Mouse (Mus musculus) liver, embryonic 15.5 days (tissue): ENCODE measurements around the gene Cope. TPM values are rescaled to one million over a fixed set of nuclear protein-coding genes. Genes with fewer than 3 reads are reported as not detected.

Source experiments
- ATAC-seq: fragments of 200-750 bp; cut with Nextera tagmentation; 2 replicates; pipeline ENCODE4 v1.8.0; 2017; ENCODE audit warnings: moderate number of reproducible peaks, mild to moderate bottlenecking, moderate library complexity; ENCODE audit not compliant: insufficient read depth
- H3K27ac ChIP-seq: fragments of 300-500 bp; sonication (generic); replicated peaks from 2 replicates; pipeline ENCODE4 v1.5.1; 2015; ENCODE audit warnings: mild to moderate bottlenecking, inconsistent platforms
- H3K27me3 ChIP-seq: fragments of 300-500 bp; sonication (generic); 2 replicates; pipeline ENCODE4 v1.6.1; 2015; ENCODE audit warnings: mild to moderate bottlenecking, inconsistent platforms
- H3K36me3 ChIP-seq: fragments of 300-500 bp; sonication (generic); replicated peaks from 2 replicates; pipeline ENCODE4 v1.6.1; 2015; ENCODE audit warnings: moderate library complexity, mild to moderate bottlenecking, inconsistent platforms
- H3K4me1 ChIP-seq: fragments of 300-500 bp; sonication (generic); replicated peaks from 2 replicates; pipeline ENCODE4 v1.6.1; 2015; ENCODE audit warnings: inconsistent platforms
- H3K4me2 ChIP-seq: fragments of 300-500 bp; sonication (generic); 2 replicates; pipeline ENCODE4 v1.6.1; 2015; ENCODE audit warnings: moderate library complexity, mild to moderate bottlenecking, inconsistent platforms
- H3K4me3 ChIP-seq: fragments of 300-500 bp; sonication (generic); replicated peaks from 2 replicates; pipeline ENCODE4 v1.5.1; 2015; ENCODE audit warnings: mild to moderate bottlenecking, inconsistent platforms
- H3K9ac ChIP-seq: fragments of 300-500 bp; sonication (generic); 2 replicates; pipeline ENCODE4 v1.6.1; 2015; ENCODE audit warnings: moderate library complexity, mild to moderate bottlenecking, inconsistent platforms
- H3K9me3 ChIP-seq: fragments of 300-500 bp; sonication (generic); replicated peaks from 2 replicates; pipeline ENCODE4 v1.6.1; 2016; ENCODE audit warnings: inconsistent platforms
- WGBS: fragments of 180-500 bp; shearing (Covaris S2); methylation state at CpG from one replicate; pipeline ENCODE4 v1.1.7; 2015; ENCODE audit warnings: mixed read lengths; ENCODE audit not compliant: insufficient replicate concordance; 5-methylcytosine and 5-hydroxymethylcytosine counted together
- polyA plus RNA-seq: library from polyadenylated mRNA; unstranded; fragments of >200 nt; fragmentation: Nextera tagmentation; extraction: Ambion mirVana; gene quantifications from 2 replicates; pipeline ENCODE4 v1.2.1, GENCODE M21; 2015

Cope gene
- polyA plus RNA-seq, 1 experiment from 2014 or later: 190 TPM

- Histone ChIP-seq H3K27me3 (peaks cover 14% of the 10 kb centered on the region), H3K9ac (no peak overlapping the region), H3K9me3 (0 out of 2 replicates have a peak, but pooled peaks cover 3% of the 10 kb centered on the region), H3K4me3 (no peak overlapping the region; the same call in 1 of the 2 replicates), H3K4me1 (peaks cover 49% of the 10 kb centered on the region), H3K4me2 (peak overlapping the region; percentile 27; the same call in 1 of the 2 replicates), H3K36me3 (peaks cover 54% of the 10 kb centered on the region), H3K27ac (no peak overlapping the region)
- peak; percentile 25; the same call in 1 of the 2 replicates for ATAC-seq
- 52% methylated on average over 53 of the region's 53 CpGs for WGBS
Observed at GRCm38 (mm10) chr8:70330741-70331364, 28.5 kb downstream of the Cope start.

GRCm38 (mm10) chr8:70331526-70331925 is 29.2 kb downstream of the Cope start:
- Histone ChIP-seq H3K4me1 (peaks cover 49% of the 10 kb centered on the region), H3K4me3 (no peak overlapping the region), H3K4me2 (no peak overlapping the region), H3K27me3 (peaks cover 14% of the 10 kb centered on the region), H3K9me3 (0 out of 2 replicates have a peak, but pooled peaks cover 3% of the 10 kb centered on the region), H3K36me3 (peaks cover 61% of the 10 kb centered on the region), H3K27ac (no peak overlapping the region), H3K9ac (no peak overlapping the region)
- 89% methylated on average over 19 of the region's 19 CpGs for WGBS
- no peak for ATAC-seq

- Histone ChIP-seq H3K4me2 (no peak overlapping the region), H3K36me3 (peaks cover 69% of the 10 kb centered on the region), H3K9me3 (0 out of 2 replicates have a peak, but pooled peaks cover 2% of the 10 kb centered on the region), H3K4me3 (no peak overlapping the region), H3K9ac (no peak overlapping the region), H3K27ac (no peak overlapping the region), H3K27me3 (peaks cover 14% of the 10 kb centered on the region), H3K4me1 (peaks cover 46% of the 10 kb centered on the region)
- WGBS: 48% methylated on average over 41 of the region's 41 CpGs
- no peak for ATAC-seq
Observed at GRCm38 (mm10) chr8:70332070-70332877, 30.0 kb downstream of the Cope start.

DNA sequence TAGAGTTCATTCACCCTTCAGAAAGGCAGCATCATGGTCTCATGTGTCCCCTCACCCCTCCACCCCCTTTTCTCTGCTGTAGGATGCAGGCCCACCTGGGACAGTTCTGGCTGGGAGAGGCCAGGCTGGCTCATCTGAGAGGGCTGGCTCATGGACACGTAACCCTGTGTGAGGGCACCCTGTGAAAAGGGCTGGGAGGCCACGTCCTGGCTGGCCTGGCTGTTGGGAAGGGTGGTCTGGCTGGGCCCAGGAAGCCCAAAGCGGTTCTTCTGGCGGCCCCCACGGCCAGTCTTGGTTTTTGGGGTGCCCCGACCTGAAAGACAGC is 30.5 kb downstream of the Cope start:
- WGBS: 86% methylated on average over 6 of the region's 6 CpGs

GRCm38 (mm10) chr8:70338931-70339330 is 36.6 kb downstream of the Cope start:
- Histone ChIP-seq H3K4me1 (peaks cover 2% of the 10 kb centered on the region; the same call in 1 of the 2 replicates), H3K9ac (no peak overlapping the region), H3K27me3 (no peaks in the 10 kb centered on the region), H3K36me3 (peaks cover 100% of the 10 kb centered on the region), H3K9me3 (no peaks in the 10 kb centered on the region), H3K27ac (no peak overlapping the region), H3K4me3 (no peak overlapping the region), H3K4me2 (no peak overlapping the region)
- ATAC-seq: no peak
- 87% methylated on average over 7 of the region's 7 CpGs for WGBS

More for the DNA sequence above, 30.5 kb downstream of the Cope start:
- Histone ChIP-seq H3K9me3 (no peaks in the 10 kb centered on the region), H3K9ac (no peak overlapping the region), H3K36me3 (peaks cover 74% of the 10 kb centered on the region), H3K4me3 (no peak overlapping the region), H3K27me3 (peaks cover 14% of the 10 kb centered on the region), H3K27ac (no peak overlapping the region), H3K4me1 (peaks cover 41% of the 10 kb centered on the region), H3K4me2 (no peak overlapping the region)
- no peak for ATAC-seq

DNA sequence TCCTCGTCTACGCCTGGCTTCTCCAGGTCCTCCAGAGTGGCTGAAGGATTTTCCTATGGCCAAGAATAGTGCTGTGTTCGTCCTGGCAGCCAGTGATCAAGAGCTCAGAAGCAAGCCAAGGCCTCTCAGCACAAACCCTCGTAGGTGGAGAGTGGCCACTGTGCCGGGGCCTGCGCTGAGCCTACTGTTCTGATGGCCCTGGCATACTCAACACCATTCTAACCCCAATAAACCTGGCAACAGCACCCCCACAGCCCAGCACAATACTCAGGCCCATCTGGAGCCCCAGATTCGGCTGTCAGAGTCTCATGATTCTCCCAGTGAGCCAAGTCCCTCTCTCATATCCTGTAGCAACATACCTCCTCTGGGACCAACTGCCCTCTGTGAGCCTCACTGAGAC is 38.3 kb downstream of the Cope start:
- Histone ChIP-seq H3K4me2 (no peak overlapping the region), H3K36me3 (peaks cover 90% of the 10 kb centered on the region), H3K4me1 (peaks cover 18% of the 10 kb centered on the region), H3K9me3 (no peaks in the 10 kb centered on the region), H3K27me3 (no peaks in the 10 kb centered on the region), H3K4me3 (no peak overlapping the region), H3K9ac (no peak overlapping the region), H3K27ac (no peak overlapping the region)
- 91% methylated on average over 7 of the region's 7 CpGs for WGBS
- no peak for ATAC-seq

- 79% methylated on average over 14 of the region's 14 CpGs for WGBS
- Histone ChIP-seq H3K36me3 (peaks cover 90% of the 10 kb centered on the region), H3K4me3 (no peak overlapping the region), H3K27ac (no peak overlapping the region), H3K9me3 (no peaks in the 10 kb centered on the region), H3K4me2 (no peak overlapping the region), H3K4me1 (peaks cover 30% of the 10 kb centered on the region), H3K27me3 (no peaks in the 10 kb centered on the region), H3K9ac (no peak overlapping the region)
- no peak for ATAC-seq
Observed at GRCm38 (mm10) chr8:70342007-70342406, 39.7 kb downstream of the Cope start.

DNA sequence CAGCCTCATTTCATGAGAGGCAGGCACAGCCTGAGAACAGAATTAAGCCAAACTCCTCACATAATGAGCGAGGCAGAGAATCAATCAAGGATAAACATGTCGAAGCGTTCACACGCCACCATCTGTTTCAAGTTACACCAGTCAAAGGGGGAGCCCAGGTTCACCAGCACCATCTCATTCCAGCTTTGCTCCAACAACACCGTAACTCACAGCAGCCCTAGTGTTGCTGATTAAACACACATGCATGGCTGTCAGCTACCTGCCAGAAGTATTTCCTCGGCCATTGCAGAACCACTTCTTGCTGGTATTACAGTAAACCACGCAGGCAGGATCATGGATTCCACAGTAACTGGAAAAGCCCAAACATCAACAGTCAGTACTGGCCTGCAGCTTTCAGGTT is 40.8 kb downstream of the Cope start:
- no peaks in the 10 kb centered on the region for H3K9me3 ChIP-seq
- no peak overlapping the region for H3K4me3 ChIP-seq
- 86% methylated on average over 7 of the region's 7 CpGs for WGBS
- peaks cover 40% of the 10 kb centered on the region for H3K4me1 ChIP-seq
- ATAC-seq: no peak
- H3K27ac ChIP-seq: no peak overlapping the region
- H3K36me3 ChIP-seq: peaks cover 90% of the 10 kb centered on the region
- no peak overlapping the region for H3K4me2 ChIP-seq
- no peaks in the 10 kb centered on the region for H3K27me3 ChIP-seq
- no peak overlapping the region for H3K9ac ChIP-seq

DNA sequence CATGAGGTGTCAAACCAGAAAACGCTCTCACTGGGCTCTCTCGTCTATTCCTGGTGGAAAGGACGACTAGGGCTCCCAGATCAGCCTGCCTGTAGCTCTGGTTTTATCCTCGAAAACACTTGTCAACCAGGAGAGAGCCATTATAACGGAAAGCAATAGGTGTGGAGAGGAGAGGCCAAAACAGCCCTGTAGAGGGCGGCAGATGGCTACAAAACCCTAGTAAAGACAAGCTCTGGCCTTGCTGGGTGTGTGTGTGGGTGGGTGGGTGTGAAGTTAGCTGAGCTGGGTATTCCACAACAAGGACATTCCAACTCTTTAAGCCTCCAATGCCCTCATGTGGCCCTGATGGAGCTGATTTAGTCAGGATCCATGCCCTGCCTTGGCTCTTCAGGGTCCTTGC is 41.4 kb downstream of the Cope start:
- no peaks in the 10 kb centered on the region for H3K9me3 ChIP-seq
- H3K27ac ChIP-seq: no peak overlapping the region
- ATAC-seq: no peak

DNA sequence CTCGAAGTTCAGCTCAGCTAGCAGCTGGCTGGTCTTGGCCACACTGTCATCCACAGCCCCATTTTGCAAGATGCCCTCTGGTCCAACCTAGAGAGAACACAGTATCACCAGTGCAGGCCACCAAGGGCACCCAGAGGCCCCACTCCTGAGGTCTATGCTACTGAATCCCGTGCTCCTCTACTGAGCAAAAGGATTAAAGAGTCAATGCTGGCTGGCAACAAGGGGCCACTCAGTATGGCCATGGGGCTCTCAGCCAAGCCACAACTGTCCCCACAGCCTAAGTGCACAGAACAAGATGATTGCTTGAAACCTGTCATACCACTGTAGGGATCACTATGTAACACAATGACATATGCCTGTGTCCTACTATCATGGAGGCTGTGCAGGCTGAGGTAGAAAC is 42.0 kb downstream of the Cope start:
- WGBS: 76% methylated on average over 2 of the region's 2 CpGs
- Histone ChIP-seq H3K9me3 (no peaks in the 10 kb centered on the region), H3K27ac (peak overlapping the region; percentile 4; the same call in 1 of the 2 replicates), H3K9ac (no peak overlapping the region), H3K36me3 (peaks cover 90% of the 10 kb centered on the region), H3K4me2 (no peak overlapping the region), H3K27me3 (no peaks in the 10 kb centered on the region), H3K4me3 (no peak overlapping the region), H3K4me1 (peaks cover 52% of the 10 kb centered on the region)
- no peak for ATAC-seq

More for the DNA sequence above, 41.4 kb downstream of the Cope start:
- H3K27me3 ChIP-seq: no peaks in the 10 kb centered on the region
- no peak overlapping the region for H3K4me3 ChIP-seq
- no peak overlapping the region for H3K9ac ChIP-seq
- H3K36me3 ChIP-seq: peaks cover 90% of the 10 kb centered on the region
- WGBS: 63% methylated on average over 6 of the region's 6 CpGs
- peaks cover 46% of the 10 kb centered on the region for H3K4me1 ChIP-seq
- H3K4me2 ChIP-seq: no peak overlapping the region

DNA sequence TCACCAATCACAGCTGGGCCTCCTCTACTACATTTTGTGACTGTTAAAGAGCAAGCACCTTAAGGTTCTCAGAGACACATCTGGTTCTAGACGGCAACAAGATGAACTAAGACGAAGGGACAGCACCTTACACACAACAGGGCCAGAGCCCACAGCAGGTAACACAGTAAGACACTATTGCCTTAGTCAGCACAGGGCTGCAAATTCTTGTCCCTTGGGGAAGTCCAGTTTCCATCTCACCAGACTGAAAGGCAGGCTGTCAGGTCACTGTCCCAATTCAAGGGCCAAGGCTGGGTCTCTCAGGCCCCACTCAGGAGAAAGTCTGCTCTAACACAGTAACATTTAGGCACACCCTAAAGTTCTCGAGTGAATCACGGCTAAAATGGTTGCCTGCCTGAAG is 45.1 kb downstream of the Cope start:
- Histone ChIP-seq H3K9me3 (no peaks in the 10 kb centered on the region), H3K9ac (no peak overlapping the region), H3K27me3 (no peaks in the 10 kb centered on the region), H3K4me1 (peaks cover 84% of the 10 kb centered on the region), H3K27ac (no peak overlapping the region), H3K36me3 (peaks cover 75% of the 10 kb centered on the region), H3K4me3 (no peak overlapping the region), H3K4me2 (no peak overlapping the region)
- WGBS: 80% methylated on average over 4 of the region's 4 CpGs
- no peak for ATAC-seq
